Mouse (Mus musculus) limb, embryonic 13.5 days (tissue): ENCODE data around the gene Hist1h2ap. TPM values are rescaled to one million over a fixed set of nuclear protein-coding genes. Genes with fewer than 3 reads are reported as not detected.
A peak's percentile ranks its signal among the peaks of the same experiment; 100 is the strongest.
"Not testable (repeated sequence)": the region's sequence is repeated elsewhere in the genome, so short reads cannot be mapped to it uniquely, and the experiment has no call there.

Experiments used
- ATAC-seq: fragments of 200-750 bp; cut with Nextera tagmentation; 2 replicates; pipeline ENCODE4 v1.8.0; 2017; ENCODE audit warnings: low read depth, moderate number of reproducible peaks, moderate TSS enrichment; ENCODE audit not compliant: low FRiP score
- H3K27ac ChIP-seq: fragments of 300-500 bp; sonication (generic); 2 replicates; pipeline ENCODE4 v1.5.1; 2015; ENCODE audit warnings: inconsistent platforms, mild to moderate bottlenecking, moderate library complexity
- H3K27me3 ChIP-seq: fragments of 300-500 bp; sonication (generic); 2 replicates; pipeline ENCODE4 v1.6.1; 2015; ENCODE audit warnings: mild to moderate bottlenecking, inconsistent platforms
- H3K36me3 ChIP-seq: fragments of 300-500 bp; sonication (generic); 2 replicates; pipeline ENCODE4 v1.6.1; 2015; ENCODE audit warnings: inconsistent platforms, mild to moderate bottlenecking, moderate library complexity
- H3K4me1 ChIP-seq: fragments of 300-500 bp; sonication (generic); 2 replicates; pipeline ENCODE4 v1.6.1; 2015; ENCODE audit warnings: inconsistent platforms
- H3K4me2 ChIP-seq: fragments of 300-500 bp; sonication (generic); replicated peaks from 2 replicates; pipeline ENCODE4 v1.6.1; 2015; ENCODE audit warnings: inconsistent platforms, mild to moderate bottlenecking, moderate library complexity
- H3K4me3 ChIP-seq: fragments of 300-500 bp; sonication (generic); 2 replicates; pipeline ENCODE4 v1.5.1; 2015; ENCODE audit warnings: moderate library complexity, mild to moderate bottlenecking, inconsistent platforms
- H3K9ac ChIP-seq: fragments of 300-500 bp; sonication (generic); 2 replicates; pipeline ENCODE4 v1.6.1; 2015; ENCODE audit warnings: mild to moderate bottlenecking, inconsistent platforms
- H3K9me3 ChIP-seq: fragments of 300-500 bp; sonication (generic); 2 replicates; pipeline ENCODE4 v1.6.1; 2016; ENCODE audit warnings: inconsistent platforms
- WGBS: fragments of 180-500 bp; shearing (Covaris S2); methylation state at CpG from one replicate; pipeline ENCODE4 v1.1.7; 2015; 5-methylcytosine and 5-hydroxymethylcytosine counted together
- polyA plus RNA-seq: library from polyadenylated mRNA; unstranded; fragments of >200 nt; fragmentation: Nextera tagmentation; extraction: Ambion mirVana; gene quantifications from 2 replicates; pipeline ENCODE4 v1.2.1, GENCODE M21; 2015

Gene Hist1h2ap
- 3,649 and 3,737 TPM in 2 replicates for polyA plus RNA-seq

- H3K27me3 ChIP-seq, H3K4me3 ChIP-seq, H3K4me2 ChIP-seq, H3K36me3 ChIP-seq, H3K27ac ChIP-seq, H3K4me1 ChIP-seq, H3K9me3 ChIP-seq, H3K9ac ChIP-seq: not testable (repeated sequence)
- no CpG with 5 or more reads among the region's 24 CpGs for WGBS
- peak; percentile 95 for ATAC-seq
These were observed at the start of gene Hist1h2ap, which contains the start of gene Hist1h2br for GRCm38 (mm10) chr13:21833461-21833860. Hist1h2ap (minus strand) TSS chr13:21833507. Hist1h2br (plus strand) TSS chr13:21833743.

DNA sequence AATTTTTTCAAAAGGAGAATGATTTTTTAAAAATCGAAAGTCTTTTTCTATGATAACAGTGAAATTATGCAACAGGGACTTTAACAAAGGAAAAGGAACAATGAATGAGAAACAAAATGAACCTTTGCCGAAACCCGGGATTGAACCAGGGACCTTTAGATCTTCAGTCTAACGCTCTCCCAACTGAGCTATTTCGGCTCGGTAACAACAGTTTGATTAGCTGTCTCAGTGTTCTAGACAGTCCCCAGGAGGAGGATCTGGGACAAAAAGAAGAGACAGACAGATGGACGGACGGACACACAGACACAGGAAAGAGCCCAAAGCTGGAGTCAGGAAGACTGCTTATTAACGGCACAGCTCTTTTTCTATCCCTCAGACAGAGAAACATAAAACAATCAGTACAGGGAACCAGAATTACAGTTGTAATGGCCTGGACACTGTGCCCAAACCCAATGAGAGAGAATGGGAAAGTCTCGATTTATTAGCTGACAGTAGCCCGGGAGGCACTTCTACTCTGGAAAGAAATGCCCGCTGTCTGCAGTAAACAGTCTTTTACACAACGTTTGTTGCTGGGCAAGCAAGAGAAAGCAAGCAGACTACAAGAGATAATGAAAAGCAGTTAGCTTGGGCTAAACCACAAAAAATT lies 49.6 kb upstream of the Hist1h2ap start:
- Histone ChIP-seq H3K9ac (no peak overlapping the region), H3K4me2 (peak overlapping the region; percentile 49), H3K36me3 (no peaks in the 10 kb centered on the region), H3K4me1 (no peaks in the 10 kb centered on the region), H3K27me3 (peaks cover 9% of the 10 kb centered on the region; the same call in 1 of the 2 replicates), H3K9me3 (no peaks in the 10 kb centered on the region; the same call in 1 of the 2 replicates), H3K27ac (no peak overlapping the region), H3K4me3 (peak overlapping the region; percentile 34)
- 2% methylated on average over 13 of the region's 13 CpGs for WGBS
- no peak for ATAC-seq

GRCm38 (mm10) chr13:21881878-21882669 lies 48.8 kb upstream of the Hist1h2ap start:
- H3K27ac ChIP-seq: no peak overlapping the region
- no peak for ATAC-seq
- 3% methylated on average over 27 of the region's 27 CpGs for whole genome bisulfite sequencing
- no peaks in the 10 kb centered on the region for H3K36me3 ChIP-seq
- H3K4me3 ChIP-seq: peak overlapping the region; percentile 34
- no peak overlapping the region for H3K9ac ChIP-seq
- no peaks in the 10 kb centered on the region for H3K4me1 ChIP-seq
- no peaks in the 10 kb centered on the region; the same call in 1 of the 2 replicates for H3K9me3 ChIP-seq
- peak overlapping the region; percentile 49 for H3K4me2 ChIP-seq
- H3K27me3 ChIP-seq: peaks cover 9% of the 10 kb centered on the region; the same call in 1 of the 2 replicates

- no peak overlapping the region for H3K4me3 ChIP-seq
- H3K4me2 ChIP-seq: no peak overlapping the region
- peaks cover 9% of the 10 kb centered on the region; the same call in 1 of the 2 replicates for H3K27me3 ChIP-seq
- WGBS: 86% methylated on average over 6 of the region's 6 CpGs
- no peaks in the 10 kb centered on the region; the same call in 1 of the 2 replicates for H3K9me3 ChIP-seq
- H3K9ac ChIP-seq: no peak overlapping the region
- H3K4me1 ChIP-seq: no peaks in the 10 kb centered on the region
- ATAC-seq: no peak
- no peak overlapping the region for H3K27ac ChIP-seq
- H3K36me3 ChIP-seq: no peaks in the 10 kb centered on the region
These were observed 47.4 kb upstream of the Hist1h2ap start for GRCm38 (mm10) chr13:21880735-21881134.

DNA sequence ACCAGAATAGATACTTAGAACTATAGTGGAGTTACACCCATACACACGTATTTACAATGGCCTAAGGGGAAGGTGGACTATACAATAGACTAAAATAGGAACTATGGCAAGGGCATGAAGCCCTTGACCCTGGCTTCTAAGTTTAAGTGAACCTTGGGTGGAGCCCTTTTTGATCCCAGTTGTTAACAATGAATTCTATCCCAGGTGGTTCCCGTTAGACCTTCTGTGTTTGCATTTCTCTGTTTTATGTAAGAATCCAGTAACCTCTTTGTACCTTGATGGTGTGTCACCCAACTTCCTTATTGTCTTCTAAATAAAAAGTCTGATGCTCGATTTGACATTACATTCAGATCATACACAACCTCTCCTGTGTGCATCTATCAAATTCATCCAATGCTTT lies 32.2 kb upstream of the Hist1h2ap start:
- ATAC-seq, H3K36me3 ChIP-seq, H3K4me3 ChIP-seq, H3K27ac ChIP-seq, H3K27me3 ChIP-seq, H3K4me2 ChIP-seq, H3K9ac ChIP-seq, H3K9me3 ChIP-seq, H3K4me1 ChIP-seq: not testable (repeated sequence)
- WGBS: 72% methylated on average over 3 of the region's 3 CpGs

DNA sequence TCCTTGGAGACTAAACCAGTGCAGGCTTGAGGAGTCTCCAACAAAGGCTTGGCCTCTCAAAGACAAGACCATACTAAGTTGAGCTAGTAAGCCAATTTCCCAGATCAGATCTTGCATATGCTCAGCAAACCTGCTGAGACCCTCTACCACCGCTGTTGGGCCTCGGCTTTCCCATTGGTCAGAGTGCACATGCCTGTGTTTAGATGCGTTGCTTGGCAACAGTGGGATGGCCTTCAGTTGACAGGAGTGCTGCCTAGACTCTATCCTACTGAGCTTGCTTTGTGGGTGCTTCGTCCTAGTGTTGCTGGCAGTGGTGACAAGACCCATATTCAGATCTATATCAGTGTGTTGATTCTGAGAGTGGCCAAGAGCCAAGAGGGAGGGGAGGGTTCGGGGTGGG lies 28.3 kb upstream of the Hist1h2ap start:
- H3K4me1 ChIP-seq: 0 out of 2 replicates have a peak, but pooled peaks cover 3% of the 10 kb centered on the region
- no peak overlapping the region for H3K9ac ChIP-seq
- no peak for ATAC-seq
- 19% methylated on average over 5 of the region's 5 CpGs for WGBS
- H3K9me3 ChIP-seq: no peaks in the 10 kb centered on the region
- no peaks in the 10 kb centered on the region for H3K27me3 ChIP-seq
- H3K27ac ChIP-seq: no peak overlapping the region
- no peaks in the 10 kb centered on the region for H3K36me3 ChIP-seq
- H3K4me2 ChIP-seq: no peak overlapping the region
- no peak overlapping the region for H3K4me3 ChIP-seq

- no peak for ATAC-seq
- H3K9me3 ChIP-seq: no peaks in the 10 kb centered on the region
- no peaks in the 10 kb centered on the region for H3K27me3 ChIP-seq
- no peaks in the 10 kb centered on the region for H3K36me3 ChIP-seq
- 2% methylated on average over 15 of the region's 15 CpGs for WGBS
- peak overlapping the region; percentile 42 for H3K4me3 ChIP-seq
- no peak overlapping the region for H3K27ac ChIP-seq
- H3K4me2 ChIP-seq: peak overlapping the region; percentile 61
- peak overlapping the region; percentile 48; the same call in 1 of the 2 replicates for H3K9ac ChIP-seq
- H3K4me1 ChIP-seq: 0 out of 2 replicates have a peak, but pooled peaks cover 3% of the 10 kb centered on the region
These were observed 22.4 kb upstream of the Hist1h2ap start for GRCm38 (mm10) chr13:21855698-21856162.

- Histone ChIP-seq H3K36me3 (no peaks in the 10 kb centered on the region), H3K9ac (no peak overlapping the region), H3K4me1 (0 out of 2 replicates have a peak, but pooled peaks cover 3% of the 10 kb centered on the region), H3K27me3 (no peaks in the 10 kb centered on the region), H3K4me3 (peak overlapping the region; percentile 42), H3K9me3 (no peaks in the 10 kb centered on the region), H3K27ac (no peak overlapping the region), H3K4me2 (peak overlapping the region; percentile 61)
- no peak for ATAC-seq
- 2% methylated on average over 11 of the region's 11 CpGs for WGBS
These were observed 21.8 kb upstream of the Hist1h2ap start for GRCm38 (mm10) chr13:21855146-21855545.

DNA sequence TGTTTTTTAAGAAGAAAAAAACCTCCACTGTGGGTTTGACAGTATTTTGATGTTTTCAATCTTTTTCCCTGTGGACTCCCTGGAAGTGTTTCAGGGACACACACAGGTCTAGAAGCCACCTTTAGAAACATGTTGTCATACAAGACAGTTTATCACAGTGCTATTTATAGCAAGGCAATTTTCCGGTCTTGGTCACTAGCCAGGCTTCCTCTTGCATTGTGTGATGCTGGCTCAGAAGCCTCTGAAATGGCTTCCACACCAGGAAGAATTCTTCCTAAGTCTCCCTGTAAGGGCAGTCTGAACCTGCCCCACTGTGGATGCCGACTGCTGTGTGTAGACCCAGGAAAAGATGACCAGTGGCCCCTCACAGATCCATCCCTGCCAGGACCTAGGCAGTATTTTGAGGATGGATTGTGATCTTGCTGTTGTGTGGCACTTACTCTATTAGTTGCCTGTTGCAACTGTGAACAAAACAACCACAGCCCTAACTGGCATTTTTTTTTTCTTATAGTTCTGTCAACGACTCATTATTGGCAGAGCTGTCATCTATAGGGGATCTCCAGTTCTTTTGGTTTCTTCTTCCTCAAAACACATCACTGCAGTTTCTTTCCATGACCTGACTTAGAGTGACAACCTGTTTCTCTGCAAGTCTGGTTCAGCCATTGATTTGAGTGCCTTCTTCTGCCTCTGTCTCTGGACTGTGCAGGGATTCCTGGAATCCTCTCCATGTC lies 19.1 kb upstream of the Hist1h2ap start:
- Histone ChIP-seq H3K4me2 (no peak overlapping the region), H3K4me1 (no peaks in the 10 kb centered on the region), H3K27ac (no peak overlapping the region), H3K36me3 (no peaks in the 10 kb centered on the region), H3K4me3 (no peak overlapping the region), H3K9ac (no peak overlapping the region), H3K9me3 (no peaks in the 10 kb centered on the region), H3K27me3 (no peaks in the 10 kb centered on the region)
- 57% methylated on average over 3 of the region's 3 CpGs for WGBS
- ATAC-seq: no peak

GRCm38 (mm10) chr13:21850696-21851095 lies 17.4 kb upstream of the Hist1h2ap start:
- WGBS: 39% methylated on average over 1 of the region's 1 CpGs
- H3K4me1 ChIP-seq, H3K9ac ChIP-seq, H3K27ac ChIP-seq, H3K4me2 ChIP-seq, H3K27me3 ChIP-seq, H3K4me3 ChIP-seq, ATAC-seq, H3K9me3 ChIP-seq, H3K36me3 ChIP-seq: not testable (repeated sequence)

GRCm38 (mm10) chr13:21847883-21848282 lies 14.6 kb upstream of the Hist1h2ap start:
- Histone ChIP-seq H3K9me3 (no peaks in the 10 kb centered on the region), H3K4me1 (no peaks in the 10 kb centered on the region), H3K4me3 (no peak overlapping the region), H3K27me3 (no peaks in the 10 kb centered on the region), H3K27ac (no peak overlapping the region), H3K36me3 (no peaks in the 10 kb centered on the region), H3K4me2 (no peak overlapping the region), H3K9ac (no peak overlapping the region)
- 25% methylated on average over 8 of the region's 8 CpGs for WGBS
- no peak for ATAC-seq

- H3K9me3 ChIP-seq, H3K27me3 ChIP-seq, H3K4me1 ChIP-seq, H3K4me2 ChIP-seq, H3K4me3 ChIP-seq, H3K36me3 ChIP-seq, H3K9ac ChIP-seq, ATAC-seq, H3K27ac ChIP-seq: not testable (repeated sequence)
These were observed 13.0 kb upstream of the Hist1h2ap start for GRCm38 (mm10) chr13:21846356-21846755.
